Mouse (Mus musculus) neural tube, embryonic 13.5 days (tissue): ENCODE measurements at regions not wholly inside any gene's neighbourhood (a gene's known extent, or its start where the extent isn't known, plus 50 kb on each side); places are given as distances from the start of the nearest gene placed in this dataset.
A peak's percentile ranks its signal among the peaks of the same experiment; 100 is the strongest.

Experiments
- ATAC-seq: fragments of 200-750 bp; cut with Nextera tagmentation; 2 replicates; pipeline ENCODE4 v1.8.0; 2017; ENCODE audit warnings: low read depth, mild to moderate bottlenecking, moderate TSS enrichment, moderate library complexity
- H3K27ac ChIP-seq: fragments of 300-500 bp; sonication (generic); replicated peaks from 2 replicates; pipeline ENCODE4 v1.5.1; 2015; ENCODE audit warnings: moderate library complexity, mild to moderate bottlenecking, inconsistent platforms
- H3K27me3 ChIP-seq: fragments of 300-500 bp; sonication (generic); 2 replicates; pipeline ENCODE4 v1.6.1; 2015; ENCODE audit warnings: mild to moderate bottlenecking, inconsistent platforms
- H3K36me3 ChIP-seq: fragments of 300-500 bp; sonication (generic); 2 replicates; pipeline ENCODE4 v1.6.1; 2015; ENCODE audit warnings: mild to moderate bottlenecking, inconsistent platforms
- H3K4me1 ChIP-seq: fragments of 300-500 bp; sonication (generic); replicated peaks from 2 replicates; pipeline ENCODE4 v1.6.1; 2015; ENCODE audit warnings: inconsistent platforms
- H3K4me2 ChIP-seq: fragments of 300-500 bp; sonication (generic); 2 replicates; pipeline ENCODE4 v1.6.1; 2015; ENCODE audit warnings: inconsistent platforms, mild to moderate bottlenecking, moderate library complexity
- H3K4me3 ChIP-seq: fragments of 300-500 bp; sonication (generic); 2 replicates; pipeline ENCODE4 v1.5.1; 2015; ENCODE audit warnings: mild to moderate bottlenecking, inconsistent platforms
- H3K9ac ChIP-seq: fragments of 300-500 bp; sonication (generic); 2 replicates; pipeline ENCODE4 v1.6.1; 2015; ENCODE audit warnings: moderate library complexity, mild to moderate bottlenecking, inconsistent platforms
- H3K9me3 ChIP-seq: fragments of 300-500 bp; sonication (generic); 2 replicates; pipeline ENCODE4 v1.6.1; 2016; ENCODE audit warnings: inconsistent platforms
- whole genome bisulfite sequencing: fragments of 180-500 bp; shearing (Covaris S2); methylation state at CpG from one replicate; pipeline ENCODE4 v1.1.7; 2015; 5-methylcytosine and 5-hydroxymethylcytosine counted together

- Histone ChIP-seq H3K27me3 (no peaks in the 10 kb centered on the region), H3K4me3 (no peak overlapping the region), H3K36me3 (no peaks in the 10 kb centered on the region), H3K4me2 (no peak overlapping the region), H3K9ac (no peak overlapping the region), H3K9me3 (no peaks in the 10 kb centered on the region), H3K4me1 (peaks cover 21% of the 10 kb centered on the region), H3K27ac (no peak overlapping the region)
- 17% methylated on average over 7 of the region's 7 CpGs for WGBS
- ATAC-seq, result peak; percentile 72; the same call in 1 of the 2 replicates
Measured at GRCm38 (mm10) chr3:39612408-39612807, 725.7 kb downstream of the Fat4 start.

- Histone ChIP-seq H3K9ac (no peak overlapping the region), H3K4me1 (peaks cover 10% of the 10 kb centered on the region), H3K4me2 (no peak overlapping the region), H3K27ac (peak overlapping the region; percentile 52; the same call in 1 of the 2 replicates), H3K27me3 (no peaks in the 10 kb centered on the region), H3K9me3 (no peaks in the 10 kb centered on the region), H3K36me3 (no peaks in the 10 kb centered on the region), H3K4me3 (no peak overlapping the region)
- peak; percentile 87 for ATAC-seq
- WGBS, result 52% methylated on average over 5 of the region's 5 CpGs
Measured at GRCm38 (mm10) chr3:39637924-39638323, 751.2 kb downstream of the Fat4 start.

DNA sequence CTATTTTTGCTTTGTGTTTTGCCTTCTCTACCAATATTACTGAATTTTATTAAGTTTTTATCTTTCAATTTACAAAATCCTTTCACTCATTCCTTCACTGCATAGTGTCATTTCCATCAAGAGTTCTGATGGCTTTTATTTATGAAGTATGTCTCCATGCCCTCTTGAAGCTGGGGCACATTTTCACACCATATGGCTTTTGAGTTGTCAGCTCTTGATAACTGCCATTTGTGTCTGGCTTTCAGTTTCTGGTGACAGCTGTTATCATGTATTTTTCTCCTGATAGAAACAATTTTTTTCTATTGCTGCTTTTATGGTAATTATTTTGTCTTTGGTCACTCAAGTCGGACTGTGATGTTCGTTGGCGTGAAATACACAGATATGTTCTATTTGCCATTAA, 756.5 kb downstream of the Fat4 start:
- WGBS, result 74% methylated on average over 3 of the region's 3 CpGs
- peaks cover 1% of the 10 kb centered on the region; the same call in 1 of the 2 replicates for H3K4me1 ChIP-seq

DNA sequence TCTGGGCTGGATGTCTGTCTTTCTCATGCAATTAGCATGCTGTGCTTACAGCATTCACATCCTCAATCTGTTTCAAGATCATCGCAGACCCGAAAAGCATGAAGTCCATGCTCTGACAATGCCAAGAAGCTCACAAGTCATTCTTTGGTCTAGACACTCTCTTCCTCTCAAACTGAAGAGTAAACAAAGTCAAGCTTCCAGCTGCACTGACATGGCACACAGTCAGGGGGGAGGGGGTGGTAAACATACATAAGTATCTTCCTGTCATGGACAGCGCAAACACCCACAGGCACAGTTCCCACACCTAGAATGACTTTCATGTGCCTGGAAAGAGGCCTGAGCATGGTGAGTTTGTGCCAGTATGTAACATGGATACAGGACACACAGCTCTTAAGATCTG, 780.1 kb downstream of the Fat4 start:
- 83% methylated on average over 3 of the region's 3 CpGs for WGBS

More for the DNA sequence above, 756.5 kb downstream of the Fat4 start:
- H3K9ac ChIP-seq, result no peak overlapping the region
- H3K36me3 ChIP-seq, result no peaks in the 10 kb centered on the region
- ATAC-seq, result no peak
- no peak overlapping the region for H3K4me2 ChIP-seq
- H3K4me3 ChIP-seq, result no peak overlapping the region
- H3K27ac ChIP-seq, result no peak overlapping the region
- H3K9me3 ChIP-seq, result no peaks in the 10 kb centered on the region
- no peaks in the 10 kb centered on the region for H3K27me3 ChIP-seq

DNA sequence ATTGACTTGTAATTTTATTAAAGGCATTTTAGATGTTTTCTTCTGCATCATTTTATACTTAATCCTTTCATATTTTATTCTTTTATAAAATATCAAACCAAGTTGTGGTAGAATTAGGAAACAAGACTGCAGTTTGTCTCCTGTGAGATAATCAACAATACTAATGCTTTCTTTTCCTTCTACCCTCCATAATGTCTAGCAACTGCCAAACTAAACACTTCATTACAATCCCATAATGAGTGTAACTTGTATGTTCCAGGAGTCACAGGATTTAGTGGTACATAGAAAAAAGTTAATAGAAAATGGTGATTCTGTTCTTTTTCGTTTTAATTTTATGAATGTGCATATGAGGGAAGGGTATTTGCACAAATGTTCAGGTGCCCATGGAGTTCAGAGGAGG, 782.4 kb downstream of the Fat4 start:
- Histone ChIP-seq H3K9ac (no peak overlapping the region), H3K36me3 (no peaks in the 10 kb centered on the region), H3K4me2 (no peak overlapping the region), H3K4me3 (no peak overlapping the region), H3K27ac (no peak overlapping the region), H3K9me3 (no peaks in the 10 kb centered on the region), H3K4me1 (no peaks in the 10 kb centered on the region), H3K27me3 (no peaks in the 10 kb centered on the region)
- ATAC-seq, result no peak
- WGBS, result 71% methylated on average over 1 of the region's 1 CpGs

More for the DNA sequence above, 780.1 kb downstream of the Fat4 start:
- H3K27me3 ChIP-seq, result no peaks in the 10 kb centered on the region
- no peaks in the 10 kb centered on the region for H3K36me3 ChIP-seq
- no peak overlapping the region for H3K4me2 ChIP-seq
- no peak overlapping the region for H3K27ac ChIP-seq
- no peaks in the 10 kb centered on the region for H3K9me3 ChIP-seq
- no peak overlapping the region for H3K9ac ChIP-seq
- no peak for ATAC-seq
- H3K4me1 ChIP-seq, result no peaks in the 10 kb centered on the region
- no peak overlapping the region for H3K4me3 ChIP-seq

DNA sequence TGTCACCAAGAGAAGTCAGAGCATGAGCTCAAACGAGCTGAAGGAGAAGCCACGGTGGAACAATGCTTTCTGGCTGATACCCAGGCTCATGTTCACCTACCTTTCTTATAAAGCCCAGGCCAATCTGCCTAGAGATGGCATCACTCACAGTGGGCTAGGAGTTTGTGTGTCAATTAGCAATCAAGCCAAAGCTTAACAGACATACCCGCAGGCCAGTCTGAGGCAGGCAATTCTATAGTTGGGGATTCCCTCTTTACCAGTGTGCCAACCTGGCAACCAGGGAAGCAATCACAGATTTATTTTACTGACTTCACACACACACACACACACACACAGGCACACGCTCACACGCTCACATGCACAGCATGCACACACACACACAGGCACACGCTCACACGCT, 787.3 kb downstream of the Fat4 start:
- Histone ChIP-seq H3K4me2 (no peak overlapping the region), H3K9me3 (no peaks in the 10 kb centered on the region), H3K27ac (no peak overlapping the region), H3K36me3 (no peaks in the 10 kb centered on the region), H3K27me3 (no peaks in the 10 kb centered on the region), H3K4me3 (no peak overlapping the region), H3K9ac (no peak overlapping the region), H3K4me1 (no peaks in the 10 kb centered on the region)
- no peak for ATAC-seq
- 89% methylated on average over 7 of the region's 7 CpGs for WGBS

DNA sequence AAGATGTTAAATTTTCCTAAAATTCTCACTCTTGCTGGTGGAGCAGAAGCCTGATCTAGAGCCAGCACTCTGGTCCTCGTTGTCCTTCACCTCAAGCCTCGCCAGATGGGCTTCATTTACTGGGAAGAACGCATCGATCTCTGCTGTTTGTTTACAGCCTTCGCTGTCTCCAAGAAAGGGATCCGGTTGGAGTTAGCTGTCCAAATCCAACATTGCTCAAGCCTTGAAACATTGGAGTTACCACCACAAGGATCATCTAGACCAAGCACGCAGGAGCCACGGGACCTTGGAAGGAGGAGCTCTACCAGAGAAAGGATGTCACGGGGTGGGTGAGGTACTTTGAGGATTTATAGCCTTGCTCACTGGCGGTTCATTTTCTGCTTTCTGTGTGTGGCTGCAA, 788.2 kb downstream of the Fat4 start:
- no peaks in the 10 kb centered on the region for H3K9me3 ChIP-seq
- no peak for ATAC-seq
- H3K27ac ChIP-seq, result no peak overlapping the region
- 77% methylated on average over 10 of the region's 10 CpGs for WGBS
- no peaks in the 10 kb centered on the region for H3K4me1 ChIP-seq
- H3K36me3 ChIP-seq, result no peaks in the 10 kb centered on the region
- no peak overlapping the region for H3K4me2 ChIP-seq
- H3K27me3 ChIP-seq, result no peaks in the 10 kb centered on the region
- H3K4me3 ChIP-seq, result no peak overlapping the region
- no peak overlapping the region for H3K9ac ChIP-seq

GRCm38 (mm10) chr3:39705610-39706009, 818.9 kb downstream of the Fat4 start:
- Histone ChIP-seq H3K4me1 (no peaks in the 10 kb centered on the region), H3K36me3 (no peaks in the 10 kb centered on the region), H3K27ac (no peak overlapping the region), H3K4me2 (no peak overlapping the region), H3K27me3 (no peaks in the 10 kb centered on the region), H3K9me3 (0 out of 2 replicates have a peak, but pooled peaks cover 6% of the 10 kb centered on the region), H3K4me3 (no peak overlapping the region), H3K9ac (no peak overlapping the region)
- WGBS, result 81% methylated on average over 1 of the region's 1 CpGs
- no peak for ATAC-seq

- ATAC-seq, result no peak
- 82% methylated on average over 13 of the region's 13 CpGs for WGBS
Measured at GRCm38 (mm10) chr3:39712795-39713709, 818.0 kb upstream of the Intu start.

GRCm38 (mm10) chr3:39714056-39714592, 817.0 kb upstream of the Intu start:
- Histone ChIP-seq H3K27me3 (no peaks in the 10 kb centered on the region), H3K4me1 (peaks cover 4% of the 10 kb centered on the region; the same call in 1 of the 2 replicates), H3K27ac (no peak overlapping the region), H3K9me3 (no peaks in the 10 kb centered on the region), H3K4me2 (no peak overlapping the region), H3K4me3 (no peak overlapping the region), H3K36me3 (no peaks in the 10 kb centered on the region), H3K9ac (no peak overlapping the region)
- WGBS, result 68% methylated on average over 5 of the region's 5 CpGs
- no peak for ATAC-seq

More at GRCm38 (mm10) chr3:39712795-39713709, 818.0 kb upstream of the Intu start:
- H3K4me1 ChIP-seq, result peaks cover 4% of the 10 kb centered on the region; the same call in 1 of the 2 replicates
- H3K36me3 ChIP-seq, result no peaks in the 10 kb centered on the region
- H3K4me2 ChIP-seq, result no peak overlapping the region
- H3K27ac ChIP-seq, result no peak overlapping the region
- no peak overlapping the region for H3K9ac ChIP-seq
- H3K27me3 ChIP-seq, result no peaks in the 10 kb centered on the region
- H3K9me3 ChIP-seq, result no peaks in the 10 kb centered on the region
- no peak overlapping the region for H3K4me3 ChIP-seq

- Histone ChIP-seq H3K27me3 (no peaks in the 10 kb centered on the region), H3K4me2 (no peak overlapping the region), H3K4me3 (no peak overlapping the region), H3K27ac (no peak overlapping the region), H3K4me1 (peaks cover 3% of the 10 kb centered on the region; the same call in 1 of the 2 replicates), H3K9me3 (no peaks in the 10 kb centered on the region), H3K9ac (no peak overlapping the region), H3K36me3 (no peaks in the 10 kb centered on the region)
- WGBS, result 74% methylated on average over 11 of the region's 11 CpGs
- no peak for ATAC-seq
Measured at GRCm38 (mm10) chr3:39718946-39719545, 812.0 kb upstream of the Intu start.

DNA sequence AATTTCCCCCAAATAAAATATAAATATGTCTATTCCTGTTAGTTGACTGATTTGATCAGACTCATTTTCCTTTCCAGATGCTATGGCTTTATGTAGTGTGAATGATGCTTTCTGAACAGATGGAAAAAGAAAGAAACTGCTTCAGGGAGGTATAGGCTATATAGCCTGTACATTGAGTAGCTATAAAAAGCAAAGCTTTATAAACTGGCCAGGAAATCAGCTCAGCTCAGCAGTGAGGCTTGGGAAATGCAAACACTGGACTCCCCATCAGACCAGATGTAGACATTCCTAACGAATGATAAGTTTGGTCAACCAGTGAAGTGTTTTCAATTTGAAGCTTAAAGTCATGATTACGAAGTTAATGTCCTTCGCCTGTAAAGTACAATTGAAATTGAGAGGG, 805.3 kb upstream of the Intu start:
- Histone ChIP-seq H3K27ac (no peak overlapping the region), H3K4me2 (no peak overlapping the region), H3K4me1 (no peaks in the 10 kb centered on the region), H3K27me3 (no peaks in the 10 kb centered on the region), H3K9me3 (no peaks in the 10 kb centered on the region), H3K9ac (no peak overlapping the region), H3K4me3 (no peak overlapping the region), H3K36me3 (no peaks in the 10 kb centered on the region)
- WGBS, result 79% methylated on average over 3 of the region's 3 CpGs
- no peak for ATAC-seq
